Mouse (Mus musculus) megakaryocyte, embryonic 14.5 days (primary cell): ENCODE data around the gene Olfr743.
"Not testable (repeated sequence)": the region's sequence is repeated elsewhere in the genome, so short reads cannot be mapped to it uniquely, and the experiment has no call there.

Experiments
- FLI1 ChIP-seq: IDR thresholded peaks from 2 replicates; pipeline ENCODE4 v1.6.1; 2012; ENCODE audit warnings: low read length, inconsistent platforms, mixed read lengths
- GATA1 ChIP-seq: IDR thresholded peaks from 3 replicates; pipeline ENCODE4 v1.6.1; 2012; ENCODE audit warnings: mixed read lengths, low read length, inconsistent platforms, borderline replicate concordance

- TF ChIP-seq GATA1, FLI1: not testable (repeated sequence)
Measured at GRCm38 (mm10) chr14:50573056-50573455, 51.4 kb downstream of the Olfr743 start.
